Mouse (Mus musculus) splenic B cell, adult 2 months (primary cell): ENCODE data around the gene Psmg1.
A peak's percentile ranks its signal among the peaks of the same experiment; 100 is the strongest.
"Not testable (repeated sequence)": the region's sequence is repeated elsewhere in the genome, so short reads cannot be mapped to it uniquely, and the experiment has no call there.

Experiments used
- DNase-seq: peaks from one replicate; pipeline ENCODE4 v3.0.0-alpha.2; 2011; ENCODE audit warnings: low read depth, low spot score
- H3K27me3 ChIP-seq: 2 replicates; pipeline ENCODE4 v1.6.1; 2012; ENCODE audit warnings: mild to moderate bottlenecking, low read length, moderate library complexity, mixed read lengths; ENCODE audit not compliant: control insufficient read depth, poor library complexity, insufficient read depth, severe bottlenecking
- H3K36me3 ChIP-seq: 2 replicates; pipeline ENCODE4 v1.6.1; 2012; ENCODE audit warnings: mild to moderate bottlenecking, low read length, moderate library complexity, mixed read lengths; ENCODE audit not compliant: control insufficient read depth, poor library complexity, insufficient read depth, severe bottlenecking

The Psmg1 gene

DNA sequence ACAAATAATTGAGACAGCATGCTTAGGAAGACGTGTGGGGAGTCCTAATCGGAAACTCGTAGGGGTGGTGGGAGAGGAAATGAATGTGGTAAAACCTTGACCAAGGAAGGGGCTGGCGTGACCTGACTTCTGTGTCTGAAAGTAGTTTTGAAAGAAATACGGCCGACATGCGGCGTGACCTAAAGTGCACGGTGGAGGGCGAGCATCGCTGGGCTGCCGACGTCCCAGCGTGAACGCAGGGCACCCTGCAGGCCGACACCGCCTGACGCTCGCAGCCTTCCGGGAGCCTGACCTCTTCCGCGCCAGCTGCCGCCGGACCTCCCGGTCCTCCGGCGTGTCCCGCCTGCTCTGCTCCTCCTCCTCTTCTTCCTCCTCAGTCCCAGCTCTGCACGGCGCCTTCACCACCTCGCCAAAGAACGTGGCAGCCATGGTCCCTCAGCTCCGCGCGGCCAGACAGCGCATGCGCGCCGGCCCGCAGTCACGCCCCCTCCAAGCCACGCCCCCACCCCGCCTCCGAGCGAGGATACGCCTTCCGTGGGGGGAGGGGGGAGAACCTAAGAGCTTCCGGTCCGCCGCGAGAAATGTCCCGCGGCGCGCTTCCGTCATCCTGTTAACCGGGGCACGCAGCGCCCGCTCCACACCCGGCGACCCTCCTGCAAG lies at the start of gene Psmg1:
Gene Psmg1 (minus strand): TSS at position 499 of the 660 bp plus-strand sequence.
- Histone ChIP-seq H3K36me3 (peaks cover 3% of the 10 kb centered on the region; the same call in 1 of the 2 replicates), H3K27me3 (no peaks in the 10 kb centered on the region)
- DNase-seq = peak; percentile 96

DNA sequence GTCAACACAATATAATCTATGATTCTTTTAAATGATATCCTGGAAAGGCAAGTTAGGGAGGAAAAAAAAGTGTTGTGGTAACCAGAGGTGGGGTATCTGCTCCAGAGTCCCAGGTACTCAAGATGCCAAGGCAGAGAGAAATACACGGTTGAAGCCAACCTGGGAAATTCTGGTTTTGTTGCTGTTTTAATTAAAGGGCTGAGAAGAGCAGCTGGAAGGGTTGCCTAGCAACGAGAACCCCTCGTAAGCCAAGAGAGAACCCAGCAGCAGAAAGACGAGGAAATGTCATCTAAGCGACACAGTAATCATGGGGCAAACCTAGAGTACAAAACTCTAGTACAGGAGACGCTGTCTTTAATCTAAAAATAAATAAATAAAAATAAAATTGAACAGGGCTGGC lies 48.8 kb upstream of the Psmg1 start:
- Histone ChIP-seq H3K36me3 (peaks cover 26% of the 10 kb centered on the region), H3K27me3 (no peaks in the 10 kb centered on the region)
- no peak for DNase-seq

DNA sequence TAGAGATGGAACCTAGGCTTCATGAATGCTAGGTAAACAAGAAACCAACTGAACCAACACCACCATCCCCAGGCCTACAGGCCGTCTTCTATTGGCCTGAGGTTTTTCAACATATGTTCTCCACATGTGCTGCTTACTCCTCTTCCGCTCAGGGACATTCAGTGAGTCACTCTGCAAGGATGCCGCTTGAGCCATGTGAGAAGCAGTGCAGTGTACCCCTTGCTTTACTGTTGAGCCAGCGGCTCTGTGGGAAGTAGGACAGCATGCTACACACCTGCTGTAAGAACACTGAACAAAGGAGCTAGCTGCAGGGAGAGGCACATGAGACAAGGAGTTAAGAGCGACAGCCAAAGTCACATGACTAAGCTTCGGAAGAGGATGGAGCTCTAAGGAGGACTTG lies 43.7 kb upstream of the Psmg1 start:
- no peaks in the 10 kb centered on the region for H3K27me3 ChIP-seq
- no peak for DNase-seq
- peaks cover 32% of the 10 kb centered on the region for H3K36me3 ChIP-seq

DNA sequence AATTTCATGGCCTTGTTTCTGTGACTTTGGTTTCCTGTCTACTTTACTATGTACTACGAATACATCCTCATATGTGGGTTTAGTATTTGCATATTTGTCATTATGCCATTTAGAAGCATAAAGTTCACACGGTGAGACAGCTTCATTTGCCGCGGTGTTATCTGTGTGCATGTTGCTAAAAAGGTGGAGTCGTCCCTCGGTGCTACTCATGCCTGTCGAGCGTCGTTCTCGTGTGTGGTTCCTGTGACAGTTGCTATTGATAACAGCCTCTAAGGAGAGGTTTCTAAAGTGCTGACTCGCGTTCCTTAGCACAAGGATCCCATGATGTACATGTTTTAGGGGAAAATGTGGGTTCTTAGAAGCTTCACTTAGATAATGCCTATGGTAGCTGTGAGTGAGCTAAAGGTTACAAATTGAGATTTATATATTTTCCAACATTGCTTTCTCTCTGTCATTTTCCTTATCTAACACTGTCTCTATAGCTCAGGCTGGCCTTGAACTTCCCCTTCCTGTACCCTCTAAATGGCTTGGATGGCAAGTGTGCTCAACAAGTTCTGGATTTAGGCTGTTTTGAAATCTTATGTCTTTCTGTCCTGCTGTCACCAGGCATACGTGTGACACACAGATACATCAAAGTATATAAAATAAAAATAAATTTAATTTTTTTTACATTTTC lies 41.7 kb upstream of the Psmg1 start:
- peaks cover 38% of the 10 kb centered on the region for H3K36me3 ChIP-seq
- H3K27me3 ChIP-seq = no peaks in the 10 kb centered on the region
- peak; percentile 36 for DNase-seq

DNA sequence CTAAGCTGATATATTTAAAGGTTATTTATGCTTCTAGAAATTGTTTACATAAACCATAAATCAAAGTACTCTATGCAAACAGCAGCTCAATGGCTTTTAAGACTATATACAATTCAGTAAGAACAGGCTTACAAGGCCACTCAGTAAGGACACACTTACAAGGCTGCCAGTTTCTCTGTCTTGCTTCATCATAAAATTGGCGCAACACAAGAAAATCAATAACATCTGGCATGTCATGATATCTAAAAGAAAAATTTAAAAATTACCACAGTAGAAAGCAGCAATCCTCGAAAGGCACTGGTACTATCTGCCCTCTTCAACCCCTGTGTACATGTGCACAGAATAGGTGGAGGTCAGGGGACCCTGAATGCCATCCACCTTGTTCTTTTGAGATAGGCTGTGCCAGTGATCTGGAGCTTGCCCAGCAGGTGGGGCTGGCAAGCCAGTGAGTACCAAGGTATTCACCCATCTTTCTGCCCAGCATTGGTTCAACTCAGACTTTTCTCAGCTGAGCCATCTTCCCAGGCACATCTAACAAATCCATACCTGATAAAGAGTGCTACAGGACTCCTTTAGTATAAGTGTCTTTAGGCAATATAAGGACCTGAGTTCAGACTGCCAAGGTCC lies 39.8 kb upstream of the Psmg1 start:
- DNase-seq = peak; percentile 53
- H3K36me3 ChIP-seq = peaks cover 42% of the 10 kb centered on the region
- no peaks in the 10 kb centered on the region for H3K27me3 ChIP-seq

DNA sequence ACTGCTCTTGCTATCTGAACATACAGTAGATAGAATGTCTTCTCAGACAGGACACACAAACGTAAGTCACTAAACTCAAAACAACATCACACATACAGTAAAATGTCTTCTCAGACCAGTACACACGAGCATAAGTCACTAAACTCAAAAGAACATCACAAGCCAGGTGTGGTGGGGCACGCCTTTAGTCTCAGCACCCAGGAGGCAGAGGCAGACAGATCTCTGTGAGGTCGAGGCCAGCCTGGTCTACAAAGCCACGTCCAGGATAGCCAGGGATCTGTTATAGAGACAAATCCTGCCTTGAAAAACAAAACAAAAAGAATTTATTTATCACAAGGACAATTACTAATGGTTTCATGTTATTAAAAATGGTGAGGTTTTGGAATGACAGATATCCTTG lies 35.5 kb upstream of the Psmg1 start:
- Histone ChIP-seq H3K27me3 (no peaks in the 10 kb centered on the region), H3K36me3 (peaks cover 28% of the 10 kb centered on the region)
- DNase-seq = no peak

DNA sequence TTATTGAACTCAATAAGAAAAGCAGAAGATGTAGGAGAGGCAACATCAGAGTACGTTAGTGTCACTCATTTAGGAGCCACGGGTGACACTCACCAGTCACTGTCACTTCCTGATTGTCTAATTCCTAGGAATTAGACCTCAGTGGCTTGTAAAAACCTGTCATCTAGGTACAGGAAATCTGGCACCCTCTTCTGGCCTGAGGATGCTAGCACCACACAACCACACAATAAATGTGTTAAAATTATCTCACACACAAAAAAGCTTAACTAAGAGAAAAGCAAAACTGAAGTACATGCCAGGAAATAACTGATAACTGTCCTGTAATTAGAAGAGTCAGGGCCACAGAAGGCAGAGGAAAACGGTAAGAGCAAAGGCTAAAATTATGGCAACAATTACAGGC lies 34.5 kb upstream of the Psmg1 start:
- H3K36me3 ChIP-seq = peaks cover 26% of the 10 kb centered on the region
- no peak for DNase-seq
- no peaks in the 10 kb centered on the region for H3K27me3 ChIP-seq

DNA sequence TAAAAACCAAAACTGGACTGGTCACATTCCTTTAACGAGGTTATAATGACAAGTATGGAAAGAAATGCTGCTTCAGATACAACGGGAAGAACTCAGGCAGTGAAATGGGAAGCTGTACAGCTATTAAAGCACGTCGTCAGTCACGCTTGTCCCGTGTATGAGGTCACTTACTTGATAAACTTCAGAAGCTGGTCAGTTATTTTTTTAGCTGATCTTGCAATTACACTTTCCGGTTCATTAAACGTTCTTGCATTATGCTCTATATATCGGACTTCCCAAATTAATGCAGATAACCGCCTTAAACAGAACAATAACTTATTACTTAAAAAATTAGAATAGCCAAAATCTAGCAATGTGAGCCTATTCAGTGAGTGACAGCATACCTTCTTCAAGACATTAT lies 30.3 kb upstream of the Psmg1 start:
- no peaks in the 10 kb centered on the region for H3K27me3 ChIP-seq

DNA sequence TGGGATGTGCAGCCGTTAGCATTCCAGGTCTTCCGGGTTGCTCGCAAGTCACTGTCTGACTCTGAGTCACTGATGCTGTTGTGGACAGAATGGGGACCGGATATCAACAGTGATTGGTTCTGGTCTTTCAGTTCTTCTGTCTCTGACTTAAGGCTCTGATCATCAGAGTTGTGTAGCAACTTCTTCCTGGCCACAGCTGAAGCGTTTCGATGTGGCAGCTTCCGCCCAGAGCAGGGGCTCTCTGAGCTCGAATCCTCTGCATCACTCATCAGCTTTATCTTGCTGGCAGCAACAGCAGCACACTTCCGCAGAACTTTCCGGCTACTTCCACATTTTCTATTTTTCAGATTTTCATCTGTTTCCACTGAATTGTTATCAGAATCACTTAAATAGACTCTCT lies 18.4 kb upstream of the Psmg1 start:
- H3K36me3 ChIP-seq, DNase-seq, H3K27me3 ChIP-seq: not testable (repeated sequence)

More for the DNA sequence above, 30.3 kb upstream of the Psmg1 start:
- H3K36me3 ChIP-seq = peaks cover 22% of the 10 kb centered on the region
- no peak for DNase-seq

DNA sequence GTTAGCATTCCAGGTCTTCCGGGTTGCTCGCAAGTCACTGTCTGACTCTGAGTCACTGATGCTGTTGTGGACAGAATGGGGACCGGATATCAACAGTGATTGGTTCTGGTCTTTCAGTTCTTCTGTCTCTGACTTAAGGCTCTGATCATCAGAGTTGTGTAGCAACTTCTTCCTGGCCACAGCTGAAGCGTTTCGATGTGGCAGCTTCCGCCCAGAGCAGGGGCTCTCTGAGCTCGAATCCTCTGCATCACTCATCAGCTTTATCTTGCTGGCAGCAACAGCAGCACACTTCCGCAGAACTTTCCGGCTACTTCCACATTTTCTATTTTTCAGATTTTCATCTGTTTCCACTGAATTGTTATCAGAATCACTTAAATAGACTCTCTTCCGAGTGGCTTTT lies 13.5 kb upstream of the Psmg1 start:
- not testable (repeated sequence) for H3K27me3 ChIP-seq, DNase-seq
- H3K36me3 ChIP-seq = peaks cover 20% of the 10 kb centered on the region

DNA sequence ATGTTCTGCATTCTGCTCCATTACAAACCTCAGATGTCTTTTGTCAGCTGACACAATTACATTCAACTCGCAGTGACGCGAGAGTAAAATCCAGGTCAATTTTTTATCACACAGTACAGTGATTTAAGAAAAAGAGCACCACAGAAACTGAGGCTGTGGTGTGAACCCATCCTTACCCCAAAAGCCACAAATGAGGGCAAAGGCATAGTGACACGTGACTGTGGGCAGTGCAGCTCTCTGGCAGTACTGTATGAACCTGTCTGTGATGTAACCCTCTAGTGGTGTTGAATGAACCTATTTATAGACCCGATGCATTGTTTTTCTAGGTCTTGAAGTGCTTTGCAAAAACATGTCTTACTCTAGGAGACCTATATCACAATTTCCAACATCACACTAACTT lies 8.5 kb upstream of the Psmg1 start:
- H3K36me3 ChIP-seq = peaks cover 17% of the 10 kb centered on the region
- no peak for DNase-seq
- H3K27me3 ChIP-seq = no peaks in the 10 kb centered on the region

DNA sequence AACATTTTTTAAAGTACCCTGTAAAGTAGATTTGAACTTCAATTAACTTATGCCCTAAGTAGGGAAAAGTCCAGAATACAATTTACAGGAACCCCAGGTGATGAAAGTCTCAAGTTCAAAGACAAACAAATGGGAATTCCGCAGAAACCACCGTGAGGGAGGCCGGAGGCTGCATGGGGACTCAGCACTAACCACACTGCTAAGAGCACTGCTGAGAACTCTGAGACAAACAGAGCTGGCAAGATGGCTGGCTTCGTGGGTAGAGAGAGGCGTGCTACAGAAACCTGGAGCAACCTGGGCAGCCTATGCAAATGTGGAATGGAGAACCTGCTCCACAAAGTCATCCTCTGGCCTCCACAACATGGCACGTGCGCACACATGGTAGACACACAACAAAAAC lies 5.4 kb upstream of the Psmg1 start:
- DNase-seq = no peak
- peaks cover 12% of the 10 kb centered on the region for H3K36me3 ChIP-seq
- H3K27me3 ChIP-seq = no peaks in the 10 kb centered on the region

DNA sequence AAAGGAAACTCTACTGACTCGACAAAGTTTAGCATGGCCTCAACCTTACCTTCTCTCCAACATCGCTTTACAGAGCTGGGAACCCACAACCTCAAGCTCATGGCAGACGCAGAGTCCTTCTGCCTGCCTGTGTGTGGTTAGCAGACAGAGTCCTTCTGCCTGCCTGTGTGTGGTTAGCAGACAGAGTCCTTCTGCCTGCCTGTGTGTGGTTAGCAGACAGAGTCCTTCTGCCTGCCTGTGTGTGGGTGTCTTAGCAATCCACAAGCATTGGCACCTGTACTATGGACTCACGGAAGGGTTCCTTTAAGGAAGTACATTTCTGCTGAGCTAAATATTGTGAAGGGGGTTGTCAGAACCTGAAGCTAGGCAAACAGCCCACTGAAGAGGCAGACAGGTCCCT lies 3.8 kb upstream of the Psmg1 start:
- not testable (repeated sequence) for H3K27me3 ChIP-seq, H3K36me3 ChIP-seq, DNase-seq

DNA sequence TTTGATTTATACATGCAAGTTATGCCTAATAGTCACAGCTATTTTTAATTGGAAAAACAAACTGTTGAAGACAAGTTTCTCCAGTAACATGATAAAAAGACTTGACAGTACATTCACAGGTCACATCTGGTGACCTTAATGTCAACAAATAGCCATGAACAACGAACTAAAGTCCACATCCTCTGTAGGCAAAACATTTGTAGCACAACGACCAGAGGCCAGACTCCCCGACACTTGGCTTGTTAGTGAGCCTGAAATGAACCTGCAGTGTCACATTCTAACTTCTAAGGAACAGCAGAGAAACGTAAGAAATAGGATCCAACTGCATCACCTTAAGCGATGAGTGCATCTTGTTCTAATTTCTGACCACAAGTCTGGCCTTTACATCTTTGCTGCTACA lies 1.8 kb upstream of the Psmg1 start:
- Histone ChIP-seq H3K27me3 (no peaks in the 10 kb centered on the region), H3K36me3 (peaks cover 3% of the 10 kb centered on the region; the same call in 1 of the 2 replicates)
- no peak for DNase-seq

DNA sequence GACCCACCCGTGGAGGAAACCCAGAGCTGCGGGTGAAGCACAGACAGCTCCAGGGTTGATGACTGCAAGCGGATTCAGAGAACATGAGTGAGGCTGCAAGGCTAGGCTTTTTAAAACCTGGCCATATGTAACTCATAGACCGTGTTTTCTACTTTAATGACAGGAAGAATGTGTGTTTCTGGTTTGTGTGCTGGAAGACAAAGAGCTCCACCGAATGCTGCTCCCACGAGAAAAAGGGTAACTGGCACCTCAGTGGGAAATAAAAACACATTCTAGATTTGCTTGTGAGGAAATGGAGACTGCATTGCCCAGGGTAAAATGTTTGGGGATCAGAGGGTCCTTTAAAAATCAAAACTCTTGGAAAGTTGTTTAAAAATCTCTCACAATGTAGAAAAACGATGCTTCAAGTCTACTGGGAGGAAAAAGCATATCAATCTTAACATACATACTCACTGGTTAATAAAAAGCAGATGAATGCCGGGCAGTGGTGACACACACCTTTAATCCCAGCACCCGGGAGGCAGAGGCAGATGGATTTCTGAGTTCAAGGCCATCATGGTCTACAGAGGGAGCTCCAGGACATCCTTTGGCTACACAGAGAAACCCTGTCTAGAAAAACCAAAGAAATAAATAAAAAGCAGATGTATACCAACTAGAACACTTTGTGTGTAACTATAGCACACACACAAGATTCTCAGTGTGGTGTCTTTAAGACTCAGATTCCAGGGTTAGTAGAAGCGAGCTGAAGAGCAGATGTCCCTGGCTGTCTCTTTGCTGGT lies 551 bp upstream of the Psmg1 start:
- DNase-seq = no peak
- Histone ChIP-seq H3K36me3 (peaks cover 3% of the 10 kb centered on the region; the same call in 1 of the 2 replicates), H3K27me3 (no peaks in the 10 kb centered on the region)
